Mouse (Mus musculus) limb, embryonic 13.5 days (tissue): ENCODE data around the gene Micu1. TPM values are rescaled to one million over a fixed set of nuclear protein-coding genes. Genes with fewer than 3 reads are reported as not detected.

Source experiments
- ATAC-seq: fragments of 200-750 bp; cut with Nextera tagmentation; 2 replicates; pipeline ENCODE4 v1.8.0; 2017; ENCODE audit warnings: low read depth, moderate number of reproducible peaks, moderate TSS enrichment; ENCODE audit not compliant: low FRiP score
- H3K27ac ChIP-seq: fragments of 300-500 bp; sonication (generic); 2 replicates; pipeline ENCODE4 v1.5.1; 2015; ENCODE audit warnings: inconsistent platforms, mild to moderate bottlenecking, moderate library complexity
- H3K27me3 ChIP-seq: fragments of 300-500 bp; sonication (generic); 2 replicates; pipeline ENCODE4 v1.6.1; 2015; ENCODE audit warnings: mild to moderate bottlenecking, inconsistent platforms
- H3K36me3 ChIP-seq: fragments of 300-500 bp; sonication (generic); 2 replicates; pipeline ENCODE4 v1.6.1; 2015; ENCODE audit warnings: inconsistent platforms, mild to moderate bottlenecking, moderate library complexity
- H3K4me1 ChIP-seq: fragments of 300-500 bp; sonication (generic); 2 replicates; pipeline ENCODE4 v1.6.1; 2015; ENCODE audit warnings: inconsistent platforms
- H3K4me2 ChIP-seq: fragments of 300-500 bp; sonication (generic); replicated peaks from 2 replicates; pipeline ENCODE4 v1.6.1; 2015; ENCODE audit warnings: inconsistent platforms, mild to moderate bottlenecking, moderate library complexity
- H3K4me3 ChIP-seq: fragments of 300-500 bp; sonication (generic); 2 replicates; pipeline ENCODE4 v1.5.1; 2015; ENCODE audit warnings: moderate library complexity, mild to moderate bottlenecking, inconsistent platforms
- H3K9ac ChIP-seq: fragments of 300-500 bp; sonication (generic); 2 replicates; pipeline ENCODE4 v1.6.1; 2015; ENCODE audit warnings: mild to moderate bottlenecking, inconsistent platforms
- H3K9me3 ChIP-seq: fragments of 300-500 bp; sonication (generic); 2 replicates; pipeline ENCODE4 v1.6.1; 2016; ENCODE audit warnings: inconsistent platforms
- WGBS: fragments of 180-500 bp; shearing (Covaris S2); methylation state at CpG from one replicate; pipeline ENCODE4 v1.1.7; 2015; 5-methylcytosine and 5-hydroxymethylcytosine counted together
- polyA plus RNA-seq: library from polyadenylated mRNA; unstranded; fragments of >200 nt; fragmentation: Nextera tagmentation; extraction: Ambion mirVana; gene quantifications from 2 replicates; pipeline ENCODE4 v1.2.1, GENCODE M21; 2015

The Micu1 gene
- polyA plus RNA-seq, 1 experiment from 2014 or later = 93.9 TPM

GRCm38 (mm10) chr10:59896911-59897331, 194.6 kb downstream of the Micu1 start:
- Histone ChIP-seq H3K9me3 (no peaks in the 10 kb centered on the region), H3K4me1 (peaks cover 60% of the 10 kb centered on the region), H3K9ac (peak overlapping the region; percentile 31; the same call in 1 of the 2 replicates), H3K27ac (peak overlapping the region; percentile 44), H3K36me3 (peaks cover 61% of the 10 kb centered on the region), H3K4me3 (no peak overlapping the region), H3K4me2 (no peak overlapping the region), H3K27me3 (no peaks in the 10 kb centered on the region)
- 73% methylated on average over 3 of the region's 3 CpGs for WGBS
- no peak for ATAC-seq

GRCm38 (mm10) chr10:59897511-59897910, 195.2 kb downstream of the Micu1 start:
- H3K9me3 ChIP-seq = no peaks in the 10 kb centered on the region
- 0 out of 2 replicates have a peak overlapping the region, but pooled peaks have one; percentile 25 for H3K9ac ChIP-seq
- peak overlapping the region; percentile 23; the same call in 1 of the 2 replicates for H3K27ac ChIP-seq
- H3K4me1 ChIP-seq = peaks cover 66% of the 10 kb centered on the region
- H3K36me3 ChIP-seq = peaks cover 55% of the 10 kb centered on the region
- no peaks in the 10 kb centered on the region for H3K27me3 ChIP-seq
- H3K4me2 ChIP-seq = no peak overlapping the region
- no peak for ATAC-seq
- H3K4me3 ChIP-seq = no peak overlapping the region
- 40% methylated on average over 5 of the region's 5 CpGs for WGBS

- H3K4me2 ChIP-seq = no peak overlapping the region
- no peaks in the 10 kb centered on the region for H3K9me3 ChIP-seq
- peak overlapping the region; percentile 96 for H3K27ac ChIP-seq
- H3K36me3 ChIP-seq = peaks cover 49% of the 10 kb centered on the region
- 68% methylated on average over 9 of the region's 9 CpGs for WGBS
- H3K27me3 ChIP-seq = no peaks in the 10 kb centered on the region
- H3K9ac ChIP-seq = peak overlapping the region; percentile 2; the same call in 1 of the 2 replicates
- no peak for ATAC-seq
- peaks cover 73% of the 10 kb centered on the region for H3K4me1 ChIP-seq
- H3K4me3 ChIP-seq = no peak overlapping the region
Observed at GRCm38 (mm10) chr10:59898180-59898778, 196.0 kb downstream of the Micu1 start.

GRCm38 (mm10) chr10:59898935-59899334, 196.7 kb downstream of the Micu1 start:
- H3K9ac ChIP-seq = peak overlapping the region; percentile 59

GRCm38 (mm10) chr10:59899341-59900173, 197.3 kb downstream of the Micu1 start:
- 6% methylated on average over 21 of the region's 21 CpGs for WGBS
- H3K4me2 ChIP-seq = peak overlapping the region; percentile 52
- peaks cover 36% of the 10 kb centered on the region for H3K36me3 ChIP-seq
- ATAC-seq = peak; percentile 87
- H3K4me1 ChIP-seq = peaks cover 79% of the 10 kb centered on the region
- peak overlapping the region; percentile 96 for H3K27ac ChIP-seq
- peak overlapping the region; percentile 59 for H3K9ac ChIP-seq
- peak overlapping the region; percentile 7; the same call in 1 of the 2 replicates for H3K4me3 ChIP-seq
- H3K9me3 ChIP-seq = no peaks in the 10 kb centered on the region
- H3K27me3 ChIP-seq = no peaks in the 10 kb centered on the region

More at GRCm38 (mm10) chr10:59898935-59899334, 196.7 kb downstream of the Micu1 start:
- H3K27ac ChIP-seq = peak overlapping the region; percentile 96
- H3K9me3 ChIP-seq = no peaks in the 10 kb centered on the region
- H3K27me3 ChIP-seq = no peaks in the 10 kb centered on the region
- peak overlapping the region; percentile 7; the same call in 1 of the 2 replicates for H3K4me3 ChIP-seq
- peaks cover 79% of the 10 kb centered on the region for H3K4me1 ChIP-seq
- WGBS = 41% methylated on average over 2 of the region's 2 CpGs
- peak overlapping the region; percentile 52 for H3K4me2 ChIP-seq
- H3K36me3 ChIP-seq = peaks cover 42% of the 10 kb centered on the region
- ATAC-seq = no peak

GRCm38 (mm10) chr10:59900174-59900435, 197.8 kb downstream of the Micu1 start:
- peak overlapping the region; percentile 96 for H3K27ac ChIP-seq
- H3K36me3 ChIP-seq = peaks cover 32% of the 10 kb centered on the region
- peak overlapping the region; percentile 59 for H3K9ac ChIP-seq
- no peak overlapping the region for H3K4me3 ChIP-seq
- ATAC-seq = no peak
- H3K4me1 ChIP-seq = peaks cover 74% of the 10 kb centered on the region
- peak overlapping the region; percentile 52 for H3K4me2 ChIP-seq
- 13% methylated on average over 4 of the region's 4 CpGs for WGBS
- no peaks in the 10 kb centered on the region for H3K27me3 ChIP-seq
- no peaks in the 10 kb centered on the region for H3K9me3 ChIP-seq

GRCm38 (mm10) chr10:59900939-59901338, 198.7 kb downstream of the Micu1 start:
- Histone ChIP-seq H3K9me3 (no peaks in the 10 kb centered on the region), H3K4me2 (no peak overlapping the region), H3K36me3 (peaks cover 24% of the 10 kb centered on the region), H3K9ac (no peak overlapping the region), H3K27me3 (no peaks in the 10 kb centered on the region), H3K4me1 (peaks cover 73% of the 10 kb centered on the region), H3K27ac (peak overlapping the region; percentile 96; the same call in 1 of the 2 replicates), H3K4me3 (no peak overlapping the region)
- ATAC-seq = no peak
- WGBS = 56% methylated on average over 4 of the region's 4 CpGs

- WGBS = 74% methylated on average over 1 of the region's 1 CpGs
- Histone ChIP-seq H3K4me2 (no peak overlapping the region), H3K4me3 (no peak overlapping the region), H3K9me3 (no peaks in the 10 kb centered on the region), H3K27me3 (no peaks in the 10 kb centered on the region), H3K27ac (peak overlapping the region; percentile 15; the same call in 1 of the 2 replicates), H3K4me1 (peaks cover 72% of the 10 kb centered on the region), H3K9ac (no peak overlapping the region), H3K36me3 (peaks cover 18% of the 10 kb centered on the region)
- ATAC-seq = no peak
Observed at GRCm38 (mm10) chr10:59901463-59901862, 199.2 kb downstream of the Micu1 start.

GRCm38 (mm10) chr10:59901986-59902605, 199.8 kb downstream of the Micu1 start:
- Histone ChIP-seq H3K4me2 (no peak overlapping the region), H3K9ac (peak overlapping the region; percentile 21; the same call in 1 of the 2 replicates), H3K4me1 (peaks cover 69% of the 10 kb centered on the region), H3K4me3 (no peak overlapping the region), H3K9me3 (no peaks in the 10 kb centered on the region), H3K27ac (peak overlapping the region; percentile 63; the same call in 1 of the 2 replicates), H3K36me3 (peaks cover 12% of the 10 kb centered on the region), H3K27me3 (no peaks in the 10 kb centered on the region)
- WGBS = 65% methylated on average over 8 of the region's 8 CpGs
- ATAC-seq = no peak

- no peak overlapping the region for H3K4me3 ChIP-seq
- H3K4me2 ChIP-seq = no peak overlapping the region
- H3K9me3 ChIP-seq = no peaks in the 10 kb centered on the region
- no peak for ATAC-seq
- H3K4me1 ChIP-seq = peaks cover 69% of the 10 kb centered on the region
- WGBS = 48% methylated on average over 8 of the region's 8 CpGs
- 0 out of 2 replicates have a peak overlapping the region, but pooled peaks have one; percentile 21 for H3K9ac ChIP-seq
- H3K27me3 ChIP-seq = no peaks in the 10 kb centered on the region
- peaks cover 7% of the 10 kb centered on the region for H3K36me3 ChIP-seq
- H3K27ac ChIP-seq = peak overlapping the region; percentile 63; the same call in 1 of the 2 replicates
Observed at GRCm38 (mm10) chr10:59902606-59902990, 200.3 kb downstream of the Micu1 start.

- H3K36me3 ChIP-seq = peaks cover 3% of the 10 kb centered on the region; the same call in 1 of the 2 replicates
- H3K9ac ChIP-seq = no peak overlapping the region
- WGBS = 27% methylated on average over 7 of the region's 7 CpGs
- H3K4me3 ChIP-seq = no peak overlapping the region
- ATAC-seq = no peak
- H3K9me3 ChIP-seq = no peaks in the 10 kb centered on the region
- peak overlapping the region; percentile 63; the same call in 1 of the 2 replicates for H3K27ac ChIP-seq
- H3K4me1 ChIP-seq = peaks cover 70% of the 10 kb centered on the region
- H3K27me3 ChIP-seq = no peaks in the 10 kb centered on the region
- no peak overlapping the region for H3K4me2 ChIP-seq
Observed at GRCm38 (mm10) chr10:59903170-59903569, 200.9 kb downstream of the Micu1 start.
